Mouse (Mus musculus): ENCODE data around the gene Lrrc8e. TPM values are rescaled to one million over a fixed set of nuclear protein-coding genes. Genes with fewer than 3 reads are reported as not detected.

Gene Lrrc8e
- polyA plus RNA-seq, 1 experiment = 1.4 TPM

GRCm38 (mm10) chr8:4245061-4245460, 18.4 kb downstream of the Lrrc8e start:
- no peaks in the 10 kb centered on the region for H3K9me3 ChIP-seq (replicated peaks; ENCODE audit: control insufficient read depth, insufficient read depth, low read length, poor library complexity, severe bottlenecking)
- no peaks in the 10 kb centered on the region for H3K27me3 ChIP-seq (ENCODE audit: control insufficient read depth, insufficient read depth, low read length, poor library complexity, severe bottlenecking)
- peaks cover 33% of the 10 kb centered on the region for H3K36me3 ChIP-seq (ENCODE audit: control insufficient read depth, insufficient read depth, low read length, poor library complexity, severe bottlenecking)
- H3K4me3 ChIP-seq (ENCODE audit: low read depth, low read length) = no peak overlapping the region
- no peak overlapping the region for H3K9ac ChIP-seq (ENCODE audit: low read depth, poor library complexity, severe bottlenecking)
- no peak overlapping the region for H3K27ac ChIP-seq (ENCODE audit: insufficient read depth, low read length)
- H3K4me1 ChIP-seq (ENCODE audit: control insufficient read depth, insufficient read depth, low read length) = no peaks in the 10 kb centered on the region
- TF ChIP-seq CTCF (IDR thresholded peaks at IDR 0.05; ENCODE audit: low read depth, low read length) (no peak), POLR2A (IDR thresholded peaks at IDR 0.05; ENCODE audit: insufficient read depth, low read length) (no peak), EP300 (IDR thresholded peaks at IDR 0.05; ENCODE audit: insufficient read depth, low read depth, low read length) (no peak)

GRCm38 (mm10) chr8:4245737-4246136, 19.1 kb downstream of the Lrrc8e start:
- H3K36me3 ChIP-seq (ENCODE audit: control insufficient read depth, insufficient read depth, low read length, poor library complexity, severe bottlenecking) = peaks cover 33% of the 10 kb centered on the region
- no peak overlapping the region for H3K9ac ChIP-seq (ENCODE audit: low read depth, poor library complexity, severe bottlenecking)
- H3K4me3 ChIP-seq (ENCODE audit: low read depth, low read length) = no peak overlapping the region
- no peak for TF ChIP-seq CTCF (IDR thresholded peaks at IDR 0.05; ENCODE audit: low read depth, low read length)
- no peak for TF ChIP-seq EP300 (IDR thresholded peaks at IDR 0.05; ENCODE audit: insufficient read depth, low read depth, low read length)
- TF ChIP-seq POLR2A (IDR thresholded peaks at IDR 0.05; ENCODE audit: insufficient read depth, low read length) = no peak
- H3K27me3 ChIP-seq (ENCODE audit: control insufficient read depth, insufficient read depth, low read length, poor library complexity, severe bottlenecking) = no peaks in the 10 kb centered on the region
- H3K4me1 ChIP-seq (ENCODE audit: control insufficient read depth, insufficient read depth, low read length) = no peaks in the 10 kb centered on the region
- no peaks in the 10 kb centered on the region for H3K9me3 ChIP-seq (replicated peaks; ENCODE audit: control insufficient read depth, insufficient read depth, low read length, poor library complexity, severe bottlenecking)
- H3K27ac ChIP-seq (ENCODE audit: insufficient read depth, low read length) = no peak overlapping the region

GRCm38 (mm10) chr8:4247241-4247640, 20.6 kb downstream of the Lrrc8e start:
- Histone ChIP-seq H3K36me3 (ENCODE audit: control insufficient read depth, insufficient read depth, low read length, poor library complexity, severe bottlenecking) (peaks cover 33% of the 10 kb centered on the region), H3K27ac (ENCODE audit: insufficient read depth, low read length) (no peak overlapping the region), H3K27me3 (ENCODE audit: control insufficient read depth, insufficient read depth, low read length, poor library complexity, severe bottlenecking) (no peaks in the 10 kb centered on the region), H3K9me3 (replicated peaks; ENCODE audit: control insufficient read depth, insufficient read depth, low read length, poor library complexity, severe bottlenecking) (no peaks in the 10 kb centered on the region), H3K9ac (ENCODE audit: low read depth, poor library complexity, severe bottlenecking) (no peak overlapping the region), H3K4me3 (ENCODE audit: low read depth, low read length) (no peak overlapping the region), H3K4me1 (ENCODE audit: control insufficient read depth, insufficient read depth, low read length) (no peaks in the 10 kb centered on the region)
- TF ChIP-seq CTCF (IDR thresholded peaks at IDR 0.05; ENCODE audit: low read depth, low read length) (no peak), POLR2A (IDR thresholded peaks at IDR 0.05; ENCODE audit: insufficient read depth, low read length) (no peak), EP300 (IDR thresholded peaks at IDR 0.05; ENCODE audit: insufficient read depth, low read depth, low read length) (no peak)

GRCm38 (mm10) chr8:4247951-4248540, 21.4 kb downstream of the Lrrc8e start, which contains the start of gene Tgfbr3l:
Gene Tgfbr3l, plus strand, starts transcription at chr8:4248214.
- Histone ChIP-seq H3K9ac (ENCODE audit: low read depth, poor library complexity, severe bottlenecking) (peak within 1 kb of the TSS; percentile 30), H3K27ac (ENCODE audit: insufficient read depth, low read length) (no peak within 1 kb of the TSS), H3K36me3 (ENCODE audit: control insufficient read depth, insufficient read depth, low read length, poor library complexity, severe bottlenecking) (peaks cover 30% of the 10 kb centered on the region), H3K4me3 (ENCODE audit: low read depth, low read length) (peak within 1 kb of the TSS; percentile 9; the same call in 1 of the 2 replicates), H3K4me1 (ENCODE audit: control insufficient read depth, insufficient read depth, low read length) (no peaks in the 10 kb centered on the region), H3K9me3 (replicated peaks; ENCODE audit: control insufficient read depth, insufficient read depth, low read length, poor library complexity, severe bottlenecking) (no peaks in the 10 kb centered on the region), H3K27me3 (ENCODE audit: control insufficient read depth, insufficient read depth, low read length, poor library complexity, severe bottlenecking) (no peaks in the 10 kb centered on the region)
- TF ChIP-seq POLR2A (IDR thresholded peaks at IDR 0.05; ENCODE audit: insufficient read depth, low read length) (no peak), EP300 (IDR thresholded peaks at IDR 0.05; ENCODE audit: insufficient read depth, low read depth, low read length) (no peak)

- peak overlapping the region; percentile 30 for H3K9ac ChIP-seq (ENCODE audit: low read depth, poor library complexity, severe bottlenecking)
- H3K27me3 ChIP-seq (ENCODE audit: control insufficient read depth, insufficient read depth, low read length, poor library complexity, severe bottlenecking) = no peaks in the 10 kb centered on the region
- H3K36me3 ChIP-seq (ENCODE audit: control insufficient read depth, insufficient read depth, low read length, poor library complexity, severe bottlenecking) = peaks cover 19% of the 10 kb centered on the region
- H3K27ac ChIP-seq (ENCODE audit: insufficient read depth, low read length) = no peak overlapping the region
- H3K4me1 ChIP-seq (ENCODE audit: control insufficient read depth, insufficient read depth, low read length) = no peaks in the 10 kb centered on the region
- H3K9me3 ChIP-seq (replicated peaks; ENCODE audit: control insufficient read depth, insufficient read depth, low read length, poor library complexity, severe bottlenecking) = no peaks in the 10 kb centered on the region
- TF ChIP-seq CTCF (IDR thresholded peaks at IDR 0.05; ENCODE audit: low read depth, low read length) (no peak), EP300 (IDR thresholded peaks at IDR 0.05; ENCODE audit: insufficient read depth, low read depth, low read length) (peak; percentile 52; the same call in 1 of the 2 replicates)
- peak overlapping the region; percentile 9 for H3K4me3 ChIP-seq (ENCODE audit: low read depth, low read length)
Observed at GRCm38 (mm10) chr8:4249213-4249612, 22.6 kb downstream of the Lrrc8e start.

- Histone ChIP-seq H3K9ac (ENCODE audit: low read depth, poor library complexity, severe bottlenecking) (peak overlapping the region; percentile 30), H3K9me3 (replicated peaks; ENCODE audit: control insufficient read depth, insufficient read depth, low read length, poor library complexity, severe bottlenecking) (no peaks in the 10 kb centered on the region), H3K36me3 (ENCODE audit: control insufficient read depth, insufficient read depth, low read length, poor library complexity, severe bottlenecking) (peaks cover 17% of the 10 kb centered on the region), H3K4me3 (ENCODE audit: low read depth, low read length) (peak overlapping the region; percentile 35), H3K27ac (ENCODE audit: insufficient read depth, low read length) (no peak overlapping the region), H3K4me1 (ENCODE audit: control insufficient read depth, insufficient read depth, low read length) (no peaks in the 10 kb centered on the region), H3K27me3 (ENCODE audit: control insufficient read depth, insufficient read depth, low read length, poor library complexity, severe bottlenecking) (no peaks in the 10 kb centered on the region)
- TF ChIP-seq POLR2A (IDR thresholded peaks at IDR 0.05; ENCODE audit: insufficient read depth, low read length) = no peak
- 0 out of 2 replicates have a peak, but pooled peaks have one; percentile 28 for TF ChIP-seq EP300 (IDR thresholded peaks at IDR 0.05; ENCODE audit: insufficient read depth, low read depth, low read length)
- peak; percentile 86 for TF ChIP-seq CTCF (IDR thresholded peaks at IDR 0.05; ENCODE audit: low read depth, low read length)
Observed at GRCm38 (mm10) chr8:4250306-4250970, 23.8 kb downstream of the Lrrc8e start.
